Mouse (Mus musculus): ENCODE data around the gene Fads3.

Gene Fads3

GRCm38 (mm10) chr19:10108129-10108528, 66.8 kb downstream of the Fads3 start:
- no peak for DNase-seq (ENCODE audit: low read depth, low spot score)

- DNase-seq (ENCODE audit: low read depth, low spot score): no peak
These were observed 67.3 kb downstream of the Fads3 start for GRCm38 (mm10) chr19:10108666-10109065.

All from ES-CJ7 (cell line).